Mouse (Mus musculus) cerebellum, adult 2 months (tissue): Measurements from ENCODE around the gene Enah. TPM values are rescaled to one million over a fixed set of nuclear protein-coding genes. Genes with fewer than 3 reads are reported as not detected.

Source experiments
- DNase-seq, 2 experiments: peaks; one replicate each; pipeline ENCODE4 v3.0.0; 2021
- H3K27ac ChIP-seq: fragments of 200-500 bp; 2 replicates; pipeline ENCODE4 v1.5.1; 2012; ENCODE audit warnings: low read length, control low read depth, inconsistent platforms; ENCODE audit not compliant: insufficient read depth
- H3K27me3 ChIP-seq: fragments of 200-500 bp; 2 replicates; pipeline ENCODE4 v1.6.1; 2012; ENCODE audit warnings: inconsistent platforms, mild to moderate bottlenecking, low read length, moderate library complexity; ENCODE audit not compliant: control insufficient read depth, insufficient read depth
- H3K4me1 ChIP-seq: fragments of 200-500 bp; 2 replicates; pipeline ENCODE4 v1.6.1; 2011; ENCODE audit warnings: low read length; ENCODE audit not compliant: control insufficient read depth, insufficient read depth
- H3K4me3 ChIP-seq: fragments of 200-500 bp; replicated peaks from 2 replicates; pipeline ENCODE3; 2011; ENCODE audit warnings: mild to moderate bottlenecking, low read depth, low read length, control low read depth; ENCODE audit not compliant: insufficient read depth
- CTCF ChIP-seq: fragments of 200-500 bp; IDR thresholded peaks from 2 replicates; pipeline ENCODE4 v1.5.1; 2011; ENCODE audit warnings: low read depth, mild to moderate bottlenecking, control low read depth, low read length, moderate library complexity, borderline replicate concordance; ENCODE audit not compliant: insufficient read depth
- POLR2A ChIP-seq: fragments of 200-500 bp; IDR thresholded peaks from 2 replicates; pipeline ENCODE4 v1.6.1; 2011; ENCODE audit warnings: low read length, control low read depth, borderline replicate concordance; ENCODE audit not compliant: insufficient read depth
- WGBS: fragments of 180-500 bp; shearing (Covaris S2); methylation state at CpG from one replicate; pipeline ENCODE4 v1.1.7; 2018; 5-methylcytosine and 5-hydroxymethylcytosine counted together
- polyA plus RNA-seq: library from polyadenylated mRNA; depleted of rRNA; stranded (reverse); fragments of >200 nt; gene quantifications from 2 replicates; pipeline ENCODE4 v1.2.3, GENCODE M21; 2012; rRNA removed

Gene Enah
- polyA plus RNA-seq = 48.5 and 53.6 TPM in 2 replicates

DNA sequence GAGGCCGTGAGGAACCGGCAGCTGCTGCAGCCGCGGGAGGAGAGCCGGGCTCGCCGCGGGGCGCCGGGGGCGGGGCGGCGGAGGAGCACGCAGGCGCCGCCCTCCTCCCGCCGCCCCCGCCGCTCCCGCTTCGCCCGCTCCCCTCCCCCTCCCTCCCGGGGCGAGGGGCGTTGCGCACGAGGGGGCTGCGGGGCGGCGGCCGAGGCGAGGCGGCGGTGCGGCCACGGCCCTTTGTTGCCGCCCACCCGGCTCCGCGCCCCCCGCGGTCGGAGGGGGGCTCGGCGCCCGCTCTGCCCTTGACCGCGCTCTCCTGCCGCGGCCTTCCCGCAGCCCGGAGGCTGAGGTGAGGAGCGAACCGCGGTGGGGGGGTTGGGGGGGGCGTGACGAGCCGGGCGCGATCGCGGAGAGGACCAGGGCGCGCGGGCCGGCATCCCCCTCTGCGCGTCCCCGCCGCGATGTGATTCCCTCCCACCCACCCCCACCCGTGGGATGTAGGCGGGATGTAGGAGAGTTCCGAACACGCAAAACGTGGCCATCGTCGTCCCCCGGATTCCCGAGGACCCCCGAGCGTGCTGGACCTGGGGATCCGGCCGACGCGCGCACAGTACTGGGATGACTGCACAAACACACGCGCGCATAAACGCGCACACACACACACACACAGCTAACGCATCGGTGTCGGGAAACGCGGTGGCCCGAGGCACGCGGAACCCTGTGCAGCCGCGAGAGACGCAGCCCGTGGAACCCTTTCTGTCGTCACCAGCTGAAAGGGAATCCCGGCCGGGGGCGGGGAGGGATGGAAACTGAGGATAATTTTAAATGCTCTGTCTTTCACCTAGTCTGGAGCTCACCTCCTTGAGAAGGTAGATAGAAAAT, at the start of gene Enah:
Gene Enah (minus strand): TSS at position 65 of the 876 bp plus-strand sequence.
- WGBS = 1% methylated on average over 89 of the region's 109 CpGs
- no peak for TF ChIP-seq CTCF
- TF ChIP-seq POLR2A = no peak
- peak; percentile 75 to 81 for DNase-seq
- Histone ChIP-seq H3K4me1 (no peaks in the 10 kb centered on the region), H3K27me3 (no peaks in the 10 kb centered on the region), H3K27ac (peak within 1 kb of the TSS; percentile 71), H3K4me3 (peak within 1 kb of the TSS; percentile 98)

DNA sequence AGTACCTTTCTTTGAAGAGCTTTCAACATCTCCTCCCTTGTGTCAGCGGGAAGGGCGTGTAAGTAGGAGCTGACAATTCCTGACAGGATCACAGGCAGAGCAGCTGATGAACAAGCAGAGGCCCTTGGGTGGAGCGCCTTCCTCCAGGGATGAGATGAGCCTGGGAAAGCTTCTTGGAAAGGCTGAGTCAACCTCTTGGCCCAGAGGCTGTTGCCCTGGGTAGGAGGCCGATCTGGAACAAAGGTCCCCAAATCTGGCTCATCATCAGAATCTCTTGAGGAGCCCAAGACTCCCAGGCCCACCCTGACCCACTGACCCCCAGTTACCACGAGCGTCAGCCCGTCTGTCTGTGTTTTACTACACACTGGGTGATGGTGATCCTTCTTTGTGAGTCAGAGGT, 48.3 kb upstream of the Enah start:
- Histone ChIP-seq H3K27me3 (no peaks in the 10 kb centered on the region), H3K4me1 (no peaks in the 10 kb centered on the region), H3K4me3 (no peak overlapping the region), H3K27ac (no peak overlapping the region)
- no peak for DNase-seq
- TF ChIP-seq POLR2A (no peak), CTCF (no peak)
- WGBS = 79% methylated on average over 7 of the region's 7 CpGs

DNA sequence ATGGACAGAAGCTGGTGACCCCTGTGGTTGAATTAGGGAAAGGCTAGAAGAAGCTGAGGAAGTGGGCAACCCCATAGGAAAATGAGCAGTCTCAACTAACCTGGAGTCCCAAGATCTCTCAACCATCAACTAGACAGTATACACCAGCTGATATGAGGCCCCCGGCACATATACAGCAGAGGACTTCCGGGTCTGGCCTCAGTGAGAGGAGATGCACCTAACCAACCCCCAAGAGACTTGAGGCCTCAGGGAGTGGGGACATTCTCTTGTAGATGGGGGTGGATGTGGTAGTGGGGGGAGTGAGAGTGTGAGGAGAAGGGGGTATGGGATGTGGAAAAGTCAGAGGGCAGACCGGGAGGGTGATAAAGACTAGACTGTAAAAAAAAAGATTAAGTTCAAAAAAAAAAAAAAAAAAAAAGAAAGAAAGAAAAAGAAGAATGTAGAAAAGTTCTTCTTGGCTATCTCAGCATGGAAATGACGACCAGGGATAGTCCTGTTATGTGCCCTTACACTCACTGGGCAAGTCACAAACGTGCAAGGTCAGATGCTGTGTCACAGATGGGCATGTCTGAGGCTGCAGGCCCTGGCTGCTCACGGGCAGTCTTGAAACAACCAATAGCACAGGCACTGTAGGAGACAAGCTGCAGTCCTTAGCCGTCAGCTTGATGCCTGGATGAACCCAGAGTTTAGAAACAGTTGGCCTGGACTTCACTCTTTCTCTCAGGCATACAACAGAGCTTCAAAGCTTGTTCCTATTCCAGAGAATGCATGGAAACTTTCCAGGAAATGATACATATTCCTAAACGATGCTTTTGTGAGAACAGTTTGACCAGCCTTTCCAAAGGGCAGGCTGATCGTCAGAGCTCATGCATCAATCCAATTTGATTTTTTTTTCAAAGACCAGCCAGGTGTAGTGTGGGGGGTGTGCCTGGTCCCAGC, 47.0 kb upstream of the Enah start:
- Histone ChIP-seq H3K4me1 (no peaks in the 10 kb centered on the region), H3K27me3 (no peaks in the 10 kb centered on the region), H3K4me3 (no peak overlapping the region), H3K27ac (no peak overlapping the region)
- 53% methylated on average over 9 of the region's 9 CpGs for WGBS
- no peak for DNase-seq
- TF ChIP-seq CTCF (no peak), POLR2A (no peak)

DNA sequence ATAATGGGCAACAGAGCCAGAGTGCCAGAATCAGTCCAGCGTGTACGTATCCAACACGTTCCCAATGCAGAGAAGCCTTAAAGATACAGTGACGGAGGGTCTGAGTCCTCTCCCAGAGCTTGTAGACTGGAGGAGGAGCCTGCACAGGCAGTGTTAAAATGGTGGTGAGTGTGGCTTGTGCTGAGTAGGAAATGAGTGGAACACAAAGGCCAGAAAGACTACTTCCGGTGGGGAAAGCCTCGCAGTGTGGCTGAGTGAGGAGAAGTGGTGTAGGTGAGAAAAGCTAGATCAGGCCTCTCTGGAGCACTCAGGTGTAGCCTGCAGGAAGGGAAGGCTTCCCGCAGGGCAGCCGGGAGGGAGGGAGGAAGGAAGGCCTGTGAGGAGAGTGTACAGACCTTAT, 43.9 kb upstream of the Enah start:
- no peak for DNase-seq
- H3K27ac ChIP-seq = no peak overlapping the region
- 79% methylated on average over 8 of the region's 8 CpGs for WGBS
- H3K4me1 ChIP-seq = no peaks in the 10 kb centered on the region
- no peak for TF ChIP-seq CTCF
- TF ChIP-seq POLR2A = no peak
- no peak overlapping the region for H3K4me3 ChIP-seq
- no peaks in the 10 kb centered on the region for H3K27me3 ChIP-seq

DNA sequence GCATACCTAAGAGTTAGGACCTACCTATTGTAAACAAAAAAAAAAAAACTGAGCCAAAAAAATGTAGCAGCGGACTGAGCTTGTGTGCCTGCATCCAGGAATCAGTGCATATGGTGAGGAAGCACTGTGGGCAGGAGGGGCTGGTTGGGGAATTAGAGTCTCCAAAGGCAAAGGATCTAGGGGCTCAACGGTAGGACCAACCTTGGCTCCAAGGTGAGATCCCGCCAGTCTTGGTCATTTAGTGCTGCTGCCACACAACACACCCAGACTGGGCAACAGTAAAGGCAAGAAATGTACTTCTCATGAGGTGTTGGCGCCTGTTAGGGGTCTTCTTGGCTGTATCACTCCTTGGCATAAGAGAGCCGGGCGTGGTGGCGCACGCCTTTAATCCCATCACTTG, 43.0 kb upstream of the Enah start:
- Histone ChIP-seq H3K4me3 (no peak overlapping the region), H3K27me3 (no peaks in the 10 kb centered on the region), H3K4me1 (no peaks in the 10 kb centered on the region), H3K27ac (no peak overlapping the region)
- DNase-seq = no peak
- TF ChIP-seq CTCF (no peak), POLR2A (no peak)
- 97% methylated on average over 8 of the region's 8 CpGs for WGBS

DNA sequence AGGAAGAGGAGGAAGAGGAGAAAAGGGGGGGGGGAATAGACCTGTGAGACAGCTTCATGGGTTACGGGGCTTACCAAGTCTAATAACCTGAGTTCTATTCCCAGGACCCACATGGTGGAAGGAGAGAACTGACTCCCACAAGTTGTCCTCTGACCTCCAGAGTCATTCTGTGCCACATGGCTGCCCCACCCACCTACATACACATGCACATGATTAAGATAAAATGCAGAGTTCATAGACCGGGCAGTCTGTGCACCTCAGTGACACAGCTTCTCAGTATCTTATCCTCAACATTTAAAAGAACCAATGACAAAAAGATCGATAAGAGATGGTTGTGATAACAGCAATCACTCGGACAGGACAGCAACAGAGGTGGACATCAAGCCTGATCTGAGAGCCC, 41.4 kb upstream of the Enah start:
- H3K27ac ChIP-seq = no peak overlapping the region
- no peak overlapping the region for H3K4me3 ChIP-seq
- no peak for TF ChIP-seq CTCF
- no peak for TF ChIP-seq POLR2A
- H3K4me1 ChIP-seq = no peaks in the 10 kb centered on the region
- WGBS = 97% methylated on average over 4 of the region's 4 CpGs
- DNase-seq = no peak
- no peaks in the 10 kb centered on the region for H3K27me3 ChIP-seq

DNA sequence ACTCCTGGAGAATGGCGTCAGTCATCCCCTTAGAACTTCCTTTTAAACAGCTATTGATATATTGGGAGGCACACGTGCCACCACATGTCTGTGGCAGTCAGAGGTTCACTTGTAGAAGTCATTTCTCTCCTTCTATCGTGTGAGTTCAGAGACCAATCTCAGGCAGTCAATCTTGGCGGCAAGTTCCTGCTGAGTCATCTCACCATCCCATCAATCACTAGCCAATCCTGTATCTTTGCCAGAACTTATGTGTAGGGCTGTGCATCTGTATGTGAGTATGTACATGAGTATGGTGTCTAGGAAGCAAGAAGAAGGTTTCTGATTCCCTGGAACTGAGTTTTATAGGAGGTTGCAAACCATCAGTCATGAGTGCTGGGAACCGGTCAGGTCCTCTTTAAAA, 40.0 kb upstream of the Enah start:
- Histone ChIP-seq H3K27me3 (no peaks in the 10 kb centered on the region), H3K4me3 (no peak overlapping the region), H3K4me1 (no peaks in the 10 kb centered on the region), H3K27ac (no peak overlapping the region)
- no peak for TF ChIP-seq POLR2A
- no peak for TF ChIP-seq CTCF
- no peak for DNase-seq
- WGBS = 80% methylated on average over 5 of the region's 5 CpGs
